Comparison of ENCODE assay signal across 23 mouse cellular contexts in the genomic region with DNA sequence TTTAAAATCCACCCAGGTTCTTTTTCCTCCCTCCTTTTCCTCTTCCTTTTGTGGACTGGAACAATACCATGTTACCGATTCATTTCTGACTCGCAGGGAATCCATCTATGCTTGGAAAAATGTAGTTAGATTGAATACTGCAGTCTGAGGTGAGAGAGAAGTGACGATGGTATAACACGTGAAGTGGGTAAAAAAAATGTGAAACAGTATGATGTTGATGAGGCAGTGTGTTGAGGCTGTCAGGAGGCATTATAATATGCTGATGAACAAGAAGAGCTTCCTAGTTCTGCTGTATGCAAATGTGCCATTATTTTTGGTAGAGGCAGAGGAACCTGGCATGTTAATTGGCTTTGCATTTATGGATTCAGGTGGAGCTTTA.
DNase-seq lines count a peak whose midpoint lies in the region; ATAC-seq and TF ChIP-seq lines count a peak whose summit lies in the region.
"Had no signal": no experiment of that assay in that cellular context is flagged by ENCODE, and none has a peak within 500 bp of the region (broad histone marks: within the 10 kb centered on the region; RNA-seq: fewer than 3 reads in every experiment).

No protein-coding gene starts in this region.

- H3K9ac ChIP-seq in forebrain, embryonic 16.5 days (replicated peaks; ENCODE audit: low read depth, low read length), result no peak overlapping the region
- no peak overlapping the region for H3K9ac ChIP-seq in midbrain, embryonic 12.5 days (replicated peaks)
- H3K9ac ChIP-seq in kidney, embryonic 15.5 days, result no peak overlapping the region
- H3K9ac ChIP-seq in stomach, postnatal 0 days (ENCODE audit: low read length), result no peak overlapping the region
- H3K9ac ChIP-seq: heart, embryonic 13.5 days; limb, embryonic 12.5 days; liver, postnatal 0 days had no signal

- H3K4me2 ChIP-seq in forebrain, embryonic 16.5 days (ENCODE audit: low read length), result peak overlapping the region; percentile 19; the same call in 1 of the 2 replicates
- peak overlapping the region; percentile 25 for H3K4me2 ChIP-seq in midbrain, embryonic 12.5 days (replicated peaks)
- H3K4me2 ChIP-seq in kidney, embryonic 15.5 days, result no peak overlapping the region
- no peak overlapping the region for H3K4me2 ChIP-seq in stomach, postnatal 0 days (replicated peaks; ENCODE audit: low read depth)
- H3K4me2 ChIP-seq: heart, embryonic 13.5 days; limb, embryonic 12.5 days; liver, embryonic 11.5 days had no signal

- no peak overlapping the region for H3K4me3 ChIP-seq in embryonic facial prominence, embryonic 10.5 days
- H3K4me3 ChIP-seq in forebrain, embryonic 10.5 days, result peak overlapping the region; percentile 7; the same call in 1 of the 2 replicates
- H3K4me3 ChIP-seq in forebrain, embryonic 16.5 days (replicated peaks; ENCODE audit: low read length), result no peak overlapping the region
- H3K4me3 ChIP-seq in midbrain, embryonic 12.5 days, result no peak overlapping the region
- H3K4me3 ChIP-seq in kidney, embryonic 15.5 days (replicated peaks), result no peak overlapping the region
- H3K4me3 ChIP-seq in stomach, postnatal 0 days (ENCODE audit: low read depth, low read length), result no peak overlapping the region
- H3K4me3 ChIP-seq: heart, adult 2 months; heart, embryonic 13.5 days; limb, embryonic 12.5 days had no signal

- TF ChIP-seq EP300 in stomach, postnatal 0 days (optimal IDR thresholded peaks at IDR 0.05), result no peak

- WGBS in embryonic facial prominence, embryonic 10.5 days, result 40% methylated on average over 4 of the region's 4 CpGs
- WGBS in forebrain, embryonic 10.5 days, result 9% methylated on average over 4 of the region's 4 CpGs
- 4% methylated on average over 4 of the region's 4 CpGs for WGBS in forebrain, embryonic 16.5 days
- 17% methylated on average over 4 of the region's 4 CpGs for WGBS in midbrain, embryonic 12.5 days
- WGBS in kidney, embryonic 15.5 days, result 67% methylated on average over 4 of the region's 4 CpGs
- WGBS in stomach, postnatal 0 days, result 63% methylated on average over 4 of the region's 4 CpGs

- H3K27me3 ChIP-seq in embryonic facial prominence, embryonic 10.5 days (replicated peaks; ENCODE audit: low read depth, poor library complexity, severe bottlenecking), result no peaks in the 10 kb centered on the region
- H3K27me3 ChIP-seq in forebrain, embryonic 10.5 days (ENCODE audit: poor library complexity, severe bottlenecking), result no peaks in the 10 kb centered on the region
- H3K27me3 ChIP-seq in forebrain, embryonic 16.5 days (replicated peaks; ENCODE audit: control insufficient read depth, insufficient read depth, low read length), result no peaks in the 10 kb centered on the region
- H3K27me3 ChIP-seq in midbrain, embryonic 12.5 days, result 0 out of 2 replicates have a peak, but pooled peaks cover 3% of the 10 kb centered on the region
- no peaks in the 10 kb centered on the region for H3K27me3 ChIP-seq in kidney, embryonic 15.5 days
- no peaks in the 10 kb centered on the region for H3K27me3 ChIP-seq in stomach, postnatal 0 days (ENCODE audit: control insufficient read depth, insufficient read depth, low read length)
- H3K27me3 ChIP-seq: heart, embryonic 13.5 days; limb, embryonic 12.5 days had no signal

- no peak for DNase-seq in embryonic facial prominence, embryonic 10.5 days (ENCODE audit: low spot score)
- DNase-seq in forebrain, embryonic 10.5 days (ENCODE audit: extremely low spot score, low spot score), result no peak
- no peak for DNase-seq in urinary bladder, postnatal 25 days (ENCODE audit: low spot score)
- no peak for DNase-seq in gastrocnemius, postnatal 4 days (ENCODE audit: low spot score in 2 of 2)
- no peak for DNase-seq in stomach, postnatal 0 days (ENCODE audit: low spot score)
- DNase-seq: adrenal gland, adult 8-10 months; cerebellum, adult 18-20 months; gastrocnemius, postnatal 25 days; heart, adult 2 months; heart, postnatal 14 days; kidney, adult 18-20 months; kidney, postnatal 10 days; liver, postnatal 0 days; right cerebral cortex, postnatal 25 days; spleen, adult 18-20 months had no signal

- TF ChIP-seq CTCF in stomach, postnatal 0 days (IDR thresholded peaks at IDR 0.05; ENCODE audit: low read depth), result no peak

- no peaks in the 10 kb centered on the region for H3K9me3 ChIP-seq in embryonic facial prominence, embryonic 10.5 days
- H3K9me3 ChIP-seq in forebrain, embryonic 10.5 days, result no peaks in the 10 kb centered on the region
- H3K9me3 ChIP-seq in forebrain, embryonic 16.5 days (ENCODE audit: control insufficient read depth, low read length), result no peaks in the 10 kb centered on the region
- H3K9me3 ChIP-seq in midbrain, embryonic 12.5 days, result no peaks in the 10 kb centered on the region
- no peaks in the 10 kb centered on the region for H3K9me3 ChIP-seq in kidney, embryonic 15.5 days (replicated peaks)
- no peaks in the 10 kb centered on the region for H3K9me3 ChIP-seq in stomach, postnatal 0 days (ENCODE audit: control insufficient read depth, low read length)
- H3K9me3 ChIP-seq: heart, embryonic 13.5 days; limb, embryonic 12.5 days had no signal

- no peaks in the 10 kb centered on the region for H3K36me3 ChIP-seq in embryonic facial prominence, embryonic 10.5 days (replicated peaks)
- H3K36me3 ChIP-seq in forebrain, embryonic 10.5 days (replicated peaks), result no peaks in the 10 kb centered on the region
- no peaks in the 10 kb centered on the region for H3K36me3 ChIP-seq in forebrain, embryonic 16.5 days (ENCODE audit: control insufficient read depth, insufficient read depth)
- H3K36me3 ChIP-seq in midbrain, embryonic 12.5 days, result no peaks in the 10 kb centered on the region
- H3K36me3 ChIP-seq in kidney, embryonic 15.5 days, result no peaks in the 10 kb centered on the region
- H3K36me3 ChIP-seq in stomach, postnatal 0 days (ENCODE audit: control insufficient read depth, insufficient read depth, low read length), result no peaks in the 10 kb centered on the region
- H3K36me3 ChIP-seq: heart, embryonic 13.5 days; limb, embryonic 12.5 days had no signal

- peak; percentile 65 for ATAC-seq in forebrain, embryonic 16.5 days
- no peak; the same call in 1 of the 2 replicates for ATAC-seq in midbrain, embryonic 12.5 days (ENCODE audit: low FRiP score, low read depth)
- ATAC-seq in kidney, embryonic 15.5 days (replicated peaks; ENCODE audit: low FRiP score), result no peak
- ATAC-seq in stomach, postnatal 0 days (ENCODE audit: low FRiP score, low TSS enrichment), result no peak
- ATAC-seq: liver, postnatal 0 days; lung, postnatal 0 days had no signal

- H3K4me1 ChIP-seq in embryonic facial prominence, embryonic 10.5 days, result peaks cover 13% of the 10 kb centered on the region
- H3K4me1 ChIP-seq in forebrain, embryonic 10.5 days, result peaks cover 30% of the 10 kb centered on the region
- peaks cover 6% of the 10 kb centered on the region for H3K4me1 ChIP-seq in forebrain, embryonic 16.5 days (replicated peaks; ENCODE audit: control insufficient read depth, insufficient read depth, low read length)
- H3K4me1 ChIP-seq in midbrain, embryonic 12.5 days, result peaks cover 16% of the 10 kb centered on the region
- H3K4me1 ChIP-seq in kidney, embryonic 15.5 days, result no peaks in the 10 kb centered on the region
- no peaks in the 10 kb centered on the region for H3K4me1 ChIP-seq in stomach, postnatal 0 days (replicated peaks; ENCODE audit: control insufficient read depth, insufficient read depth)
- H3K4me1 ChIP-seq: heart, embryonic 13.5 days; limb, embryonic 12.5 days had no signal

- H3K27ac ChIP-seq in embryonic facial prominence, embryonic 10.5 days (replicated peaks), result 0 out of 2 replicates have a peak overlapping the region, but pooled peaks have one; percentile 20
- H3K27ac ChIP-seq in forebrain, embryonic 10.5 days, result peak overlapping the region; percentile 56; the same call in 1 of the 2 replicates
- no peak overlapping the region for H3K27ac ChIP-seq in forebrain, embryonic 16.5 days (ENCODE audit: low read length)
- H3K27ac ChIP-seq in midbrain, embryonic 12.5 days (replicated peaks), result peak overlapping the region; percentile 47
- no peak overlapping the region for H3K27ac ChIP-seq in kidney, embryonic 15.5 days
- no peak overlapping the region for H3K27ac ChIP-seq in stomach, postnatal 0 days (replicated peaks)
- H3K27ac ChIP-seq: heart, adult 2 months; heart, embryonic 13.5 days; limb, embryonic 12.5 days; macrophage had no signal

Comparison
In these comparisons a context has a peak if more than half of its experiments do, and no peak if none do; other contexts are left out.
1. H3K27ac ChIP-seq: peak in embryonic facial prominence, embryonic 10.5 days (single experiment), forebrain, embryonic 10.5 days (single experiment) and midbrain, embryonic 12.5 days (single experiment); none in forebrain, embryonic 16.5 days (single experiment), kidney, embryonic 15.5 days (single experiment) and stomach, postnatal 0 days (single experiment).
2. H3K4me2 ChIP-seq: peak in forebrain, embryonic 16.5 days (single experiment) and midbrain, embryonic 12.5 days (single experiment); none in kidney, embryonic 15.5 days (single experiment) and stomach, postnatal 0 days (single experiment).